Mouse (Mus musculus): ENCODE measurements around the gene Trmo.

The Trmo gene

DNA sequence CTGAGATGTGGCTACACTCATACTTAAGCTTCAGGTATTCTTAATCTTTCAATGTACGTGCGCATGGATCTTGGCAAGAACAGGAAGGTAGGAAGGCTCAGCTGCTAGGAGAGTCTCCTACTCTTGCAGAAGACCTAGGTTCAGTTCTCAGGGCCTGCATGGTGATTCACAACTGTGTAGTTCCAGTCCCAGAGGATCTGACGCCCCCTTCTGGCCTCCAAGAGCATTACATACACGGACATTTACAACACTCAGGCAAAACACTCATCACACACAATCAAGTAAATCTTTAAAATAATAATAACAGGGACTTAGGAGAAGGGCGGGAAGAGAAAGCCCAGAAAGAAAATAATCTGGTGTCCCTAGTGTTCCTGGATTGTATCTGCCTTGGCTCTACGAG lies 14.8 kb downstream of the Trmo start:
- intact Hi-C loops (cut with DNase I): no loop called here

GRCm38 (mm10) chr4:46371030-46371429 lies 18.2 kb downstream of the Trmo start:
- intact Hi-C loops (cut with DNase I): no loop called here

DNA sequence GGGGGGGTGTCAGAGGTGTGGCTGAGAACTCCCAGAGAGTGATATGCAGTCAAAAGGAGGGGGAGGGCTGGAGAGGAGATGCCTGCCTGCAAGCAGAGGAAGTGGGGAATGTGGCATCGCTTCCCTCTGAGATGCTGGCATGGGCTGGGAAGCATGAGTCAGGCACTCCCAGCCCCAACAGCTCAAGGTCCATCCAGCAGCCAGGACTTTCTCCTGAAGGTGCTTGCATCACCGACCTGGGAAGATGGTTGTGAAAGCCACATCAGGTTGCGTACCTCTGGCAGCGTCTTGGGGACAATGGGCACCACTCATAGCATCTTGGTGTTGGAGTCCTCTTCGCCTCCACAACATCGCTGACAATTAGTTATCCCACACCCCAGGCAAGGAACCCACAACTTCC lies 18.8 kb downstream of the Trmo start:
- intact Hi-C loops (cut with DNase I): no loop called here

- intact Hi-C loops (cut with DNase I): no loop called here
Measured at GRCm38 (mm10) chr4:46369070-46369469, 20.2 kb downstream of the Trmo start.

DNA sequence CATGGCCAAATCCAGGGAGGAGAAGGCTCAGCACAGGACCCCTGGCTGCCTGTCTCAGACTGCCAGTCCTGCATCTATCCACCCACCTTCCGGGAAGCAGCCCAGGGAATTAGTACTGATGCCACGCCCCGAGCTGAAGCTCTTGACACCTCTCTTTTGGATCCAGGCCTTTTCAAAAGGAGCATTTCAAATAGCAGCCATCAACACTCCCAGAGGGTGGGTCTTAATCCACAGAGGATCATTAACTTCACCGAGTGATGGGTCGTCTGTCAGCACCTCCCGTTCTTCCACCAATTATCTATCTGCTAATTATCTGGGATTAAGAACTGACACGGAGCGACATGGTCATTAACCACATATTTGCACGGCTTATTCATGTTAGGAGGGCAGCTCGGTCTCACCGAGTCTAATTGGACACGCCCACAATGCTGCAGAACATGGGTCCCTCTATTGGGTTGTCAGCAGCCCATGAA lies 21.7 kb downstream of the Trmo start:
- intact Hi-C loops (cut with DNase I): no loop called here

GRCm38 (mm10) chr4:46364360-46364759 lies 24.9 kb downstream of the Trmo start:
- intact Hi-C loops (cut with DNase I): no loop called here

GRCm38 (mm10) chr4:46361258-46361657 lies 28.0 kb downstream of the Trmo start:
- intact Hi-C loops (cut with DNase I): no loop called here

DNA sequence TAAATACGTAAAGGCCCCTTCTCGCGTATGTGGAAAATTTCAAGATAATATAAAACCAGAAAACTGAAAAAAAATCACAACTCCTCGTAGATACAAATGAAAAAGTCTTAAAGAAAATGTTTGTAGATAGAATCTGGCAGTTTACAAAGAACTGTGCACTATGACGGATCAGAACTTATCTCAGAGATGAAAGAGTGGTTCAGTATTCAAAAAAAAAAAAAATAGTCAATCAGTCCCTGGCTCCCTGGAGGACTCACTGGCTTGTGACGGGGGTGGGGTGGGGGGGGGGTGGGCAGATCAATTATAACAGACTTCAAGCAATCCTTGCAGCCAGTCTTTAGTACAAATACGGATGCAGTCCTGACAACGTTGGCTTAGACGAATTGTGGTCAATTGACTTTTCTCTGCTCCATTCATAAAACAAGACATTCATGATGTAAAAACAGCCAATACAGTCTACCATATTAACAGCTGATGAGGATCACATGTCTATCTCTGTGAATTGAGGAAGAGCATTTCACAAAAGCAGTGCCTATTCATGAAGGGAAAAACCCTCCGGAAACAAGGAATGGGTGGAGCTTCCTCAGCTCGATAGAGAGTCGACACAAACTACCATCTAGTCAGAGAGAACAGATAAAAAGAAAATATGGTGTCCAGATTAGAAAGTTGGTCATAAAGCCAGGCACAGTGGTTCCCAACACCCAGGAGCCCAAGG lies 29.5 kb downstream of the Trmo start:
- intact Hi-C loops (cut with DNase I): no loop called here

- intact Hi-C loops (cut with DNase I): no loop called here
Measured at GRCm38 (mm10) chr4:46356351-46357133, 32.7 kb downstream of the Trmo start.

DNA sequence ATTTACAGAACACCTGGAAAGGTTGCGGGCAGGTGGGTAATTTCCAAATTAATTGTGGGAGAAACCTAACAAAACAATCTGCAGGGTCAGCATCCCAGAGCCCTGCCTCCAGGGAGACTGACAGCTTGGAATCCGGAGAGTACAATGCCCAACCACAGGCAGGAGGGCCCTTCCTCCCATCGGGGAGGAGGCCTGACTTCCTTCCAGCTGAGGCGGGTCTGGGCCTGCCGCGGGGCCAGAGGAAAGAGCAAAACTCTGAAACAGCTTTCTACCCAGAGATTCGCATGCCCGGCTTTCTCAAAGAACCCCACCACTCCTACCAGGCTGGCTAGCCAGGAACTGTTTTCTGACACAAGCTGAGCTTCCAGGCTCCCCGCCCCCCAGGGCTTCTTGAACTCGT lies 36.2 kb downstream of the Trmo start:
- intact Hi-C loops (cut with DNase I): no loop called here

DNA sequence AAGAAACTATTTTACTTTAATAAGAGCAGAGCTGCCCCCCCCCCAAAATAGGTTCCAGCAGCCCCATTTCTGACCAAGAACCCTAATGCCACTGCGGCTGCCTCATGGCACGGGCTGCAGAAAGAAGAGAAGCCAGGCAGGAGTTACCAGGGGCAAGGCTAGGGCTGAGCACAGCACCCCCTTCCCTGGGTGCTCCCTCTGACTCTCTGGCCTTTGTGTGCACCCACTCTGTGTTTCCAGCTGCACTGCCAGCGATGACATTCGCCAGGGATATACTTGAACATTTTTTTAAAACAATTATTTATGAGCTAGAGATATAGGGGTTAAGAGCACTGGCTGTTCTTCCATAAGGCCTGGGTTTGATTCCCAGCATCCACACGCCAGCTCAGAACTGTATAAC lies 39.7 kb downstream of the Trmo start:
- intact Hi-C loops (cut with DNase I): loop anchor here (10.0 kb wide), 1 partner anchor 145 kb away; no protein-coding TSS in a partner anchor

DNA sequence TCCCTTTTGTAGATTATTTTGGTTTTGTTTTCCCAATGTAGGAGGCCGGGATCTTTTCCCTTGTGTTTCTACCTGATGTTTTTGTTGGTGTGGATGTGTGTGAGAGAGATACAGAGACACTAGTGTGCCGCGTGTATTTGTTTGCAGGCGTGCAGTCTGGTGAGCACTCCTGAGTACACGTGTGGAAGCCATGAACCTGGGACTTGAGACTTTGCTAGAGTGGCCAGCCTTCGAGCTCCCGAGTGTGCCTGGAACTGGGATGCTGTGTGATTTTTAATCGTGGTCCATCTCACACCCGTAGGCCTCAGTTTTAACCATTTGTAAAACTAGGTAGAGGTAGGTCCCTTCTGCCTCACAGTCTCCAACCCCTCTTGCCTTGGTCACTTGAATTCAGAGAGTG lies 40.3 kb downstream of the Trmo start:
- intact Hi-C loops (cut with DNase I): loop anchor here (10.0 kb wide), 1 partner anchor 144 kb away; no protein-coding TSS in a partner anchor

DNA sequence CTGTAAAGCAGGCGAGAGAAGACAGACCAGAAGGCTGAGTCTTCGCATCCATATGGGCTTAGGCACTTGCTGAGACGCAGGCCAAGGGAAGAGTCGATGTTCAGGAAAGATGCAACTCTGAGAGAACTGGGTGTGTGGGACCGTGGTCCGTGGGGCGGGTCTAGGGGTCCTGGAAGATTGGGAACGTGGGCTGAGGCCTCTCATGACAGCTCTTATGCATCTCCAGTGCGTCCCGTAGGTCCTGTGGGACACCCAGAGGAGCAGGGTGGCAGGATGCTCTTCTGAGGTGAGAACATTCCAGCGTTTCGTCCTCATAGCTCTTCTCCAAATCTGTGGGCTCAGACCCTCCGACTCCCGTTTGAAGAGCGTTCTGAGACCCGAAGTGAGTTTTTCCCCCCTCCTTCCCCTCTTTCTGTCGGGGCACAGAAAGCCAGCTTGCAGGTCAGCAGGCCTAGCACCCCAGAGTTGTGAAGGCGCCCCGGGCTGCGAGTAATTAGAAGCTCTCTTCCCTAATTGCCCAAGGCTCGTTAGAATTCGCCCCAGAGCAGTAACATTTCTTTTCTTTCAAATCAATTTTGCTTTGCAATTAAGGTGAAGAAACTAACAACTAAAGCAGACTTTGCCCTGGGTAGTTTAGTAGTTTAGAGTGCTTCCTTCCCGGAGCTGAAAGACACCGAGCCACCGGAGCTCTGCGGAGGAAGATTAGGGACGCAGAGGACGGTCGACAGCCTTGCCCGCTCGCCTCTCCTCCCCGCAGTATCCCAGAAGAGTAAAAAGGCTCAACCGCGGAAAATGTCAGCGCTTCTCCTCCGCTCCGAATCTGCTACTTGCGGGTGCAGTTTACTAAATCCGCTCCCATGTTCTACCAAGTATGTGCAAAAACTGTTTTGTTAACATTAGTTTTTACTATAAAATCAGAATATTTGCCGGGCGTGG lies 41.4 kb downstream of the Trmo start:
- intact Hi-C loops (cut with DNase I): loop anchor here (10.0 kb wide), 1 partner anchor 143 kb away; no protein-coding TSS in a partner anchor

GRCm38 (mm10) chr4:46347141-46347540 lies 42.1 kb downstream of the Trmo start:
- intact Hi-C loops (cut with DNase I): loop anchor here (10.0 kb wide), 1 partner anchor 142 kb away; no protein-coding TSS in a partner anchor

DNA sequence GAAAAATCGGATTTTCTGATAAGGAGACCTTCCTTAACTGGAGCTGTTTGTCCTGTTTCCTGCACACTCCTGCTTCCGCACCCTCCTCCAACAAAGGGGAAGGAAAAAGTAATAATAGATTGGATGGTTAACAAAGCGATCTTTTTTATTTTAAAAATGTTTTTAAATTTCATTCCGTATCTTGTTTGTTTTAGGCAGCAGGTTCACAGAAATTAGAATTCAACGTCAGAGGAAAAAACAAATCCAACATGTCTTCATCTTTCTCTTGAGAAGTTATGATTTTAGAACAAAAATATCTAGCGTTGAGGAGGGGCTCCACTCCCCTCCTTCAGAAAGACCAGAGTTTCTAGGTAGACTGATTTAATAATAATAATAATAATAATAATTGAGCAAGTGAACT lies 43.0 kb downstream of the Trmo start:
- intact Hi-C loops (cut with DNase I): loop anchor here (10.0 kb wide), 1 partner anchor 141 kb away; no protein-coding TSS in a partner anchor

- intact Hi-C loops (cut with DNase I): loop anchor here (10.0 kb wide), 1 partner anchor 141 kb away; no protein-coding TSS in a partner anchor
Measured at GRCm38 (mm10) chr4:46345773-46346100, 43.5 kb downstream of the Trmo start.

DNA sequence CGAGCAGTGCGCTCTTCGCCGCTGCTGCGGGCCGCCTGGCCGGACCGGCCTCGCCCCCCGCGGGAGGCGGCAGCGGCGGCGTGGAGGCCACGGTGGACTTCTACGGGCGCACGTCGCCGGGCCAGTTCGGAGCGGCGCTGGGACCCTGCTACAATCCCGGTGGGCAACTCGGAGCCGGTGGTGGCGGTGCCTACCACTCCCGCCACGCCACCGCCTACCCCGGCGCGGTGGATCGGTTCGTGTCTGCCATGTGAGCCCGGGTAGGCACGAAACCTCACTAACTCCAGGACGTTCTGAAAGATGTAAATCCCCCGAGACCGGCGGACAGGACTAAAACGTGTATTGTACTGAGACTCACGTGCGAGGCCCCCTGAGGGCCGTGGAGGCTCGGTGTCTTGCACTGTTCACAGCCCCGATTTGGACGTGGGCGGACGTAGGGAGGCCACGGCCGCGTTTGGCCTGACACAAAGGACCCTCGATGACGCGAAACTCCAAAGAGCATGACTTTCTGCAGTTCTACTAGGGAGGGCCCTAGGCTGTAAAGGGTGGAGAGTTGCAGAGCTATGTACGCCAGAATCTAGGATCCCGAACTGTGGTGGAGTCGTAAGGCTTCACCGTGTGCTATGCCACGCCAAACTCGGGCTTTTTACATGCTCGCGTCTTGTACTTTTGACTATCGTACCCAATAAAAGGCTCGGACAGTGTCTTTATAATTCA lies 44.0 kb downstream of the Trmo start:
- intact Hi-C loops (cut with DNase I): loop anchor here (10.0 kb wide), 1 partner anchor 140 kb away; no protein-coding TSS in a partner anchor

DNA sequence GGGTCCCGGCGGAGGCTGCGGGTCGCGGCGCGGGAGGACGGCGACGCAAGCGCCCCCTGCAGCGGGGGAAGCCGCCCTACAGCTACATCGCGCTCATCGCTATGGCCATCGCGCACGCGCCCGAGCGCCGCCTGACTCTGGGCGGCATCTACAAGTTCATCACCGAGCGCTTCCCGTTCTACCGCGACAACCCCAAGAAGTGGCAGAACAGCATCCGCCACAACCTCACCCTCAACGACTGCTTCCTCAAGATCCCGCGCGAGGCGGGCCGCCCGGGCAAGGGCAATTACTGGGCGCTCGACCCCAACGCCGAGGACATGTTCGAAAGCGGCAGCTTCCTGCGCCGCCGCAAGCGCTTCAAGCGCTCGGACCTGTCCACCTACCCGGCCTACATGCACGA lies 44.9 kb downstream of the Trmo start:
- intact Hi-C loops (cut with DNase I): loop anchor here (10.0 kb wide), 1 partner anchor 139 kb away; no protein-coding TSS in a partner anchor

DNA sequence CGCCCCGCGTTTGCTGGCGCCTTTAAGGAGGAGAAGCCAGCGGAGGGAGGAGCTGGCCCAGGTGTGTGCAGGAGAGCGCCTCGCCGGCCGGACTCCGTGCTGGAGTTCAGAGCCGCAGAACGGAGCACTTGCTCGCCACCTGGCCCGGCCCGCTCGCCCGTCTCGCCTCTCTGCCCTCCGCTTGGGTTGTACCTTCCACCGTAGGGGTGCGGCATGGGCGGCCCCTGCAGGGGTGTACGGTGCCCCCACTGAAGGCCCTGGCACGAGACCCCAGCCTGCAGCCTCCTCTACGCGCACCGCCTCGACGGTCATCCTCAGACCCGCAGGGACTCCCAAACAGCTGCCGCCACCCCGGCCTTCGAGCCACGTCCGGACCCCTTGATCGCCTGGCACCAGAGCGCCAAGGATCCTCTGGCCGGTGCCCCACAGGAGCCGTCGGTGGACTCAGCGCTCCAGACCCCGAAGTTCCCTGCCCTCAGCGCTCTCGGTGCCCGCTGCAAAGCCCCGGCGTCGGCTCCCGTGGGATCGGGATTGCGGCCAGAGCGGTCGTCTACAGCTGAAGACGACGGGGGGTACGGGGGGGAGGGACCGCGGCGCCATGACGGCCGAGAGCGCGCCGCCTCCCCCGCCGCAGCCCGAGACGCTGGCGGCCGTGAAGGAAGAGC lies 45.5 kb downstream of the Trmo start, which contains the start of gene Foxe1:
Gene Foxe1 (plus strand): TSS at position 14 of the 665 bp plus-strand sequence.
- intact Hi-C loops (cut with DNase I): loop anchor here (10.0 kb wide), 1 partner anchor 139 kb away; no protein-coding TSS in a partner anchor
